Mouse (Mus musculus) T-helper 1 cell (primary cell): ENCODE results near the gene Igsf9.

Experiments used
- in situ Hi-C: fragments of 300-600 bp; cut with MboI, MseI; formaldehyde crosslinking; loops from one replicate; pipeline ENCODE4 v1.15.1; 2025; ENCODE audit warnings: high pct_unique_total_duplicates

Igsf9 gene

GRCm38 (mm10) chr1:172493516-172493915 lies 11.9 kb downstream of the Igsf9 start:
- in situ Hi-C loops, result loop anchor here (10.0 kb wide), 1 partner anchor 669 kb away; no protein-coding TSS in a partner anchor

- in situ Hi-C loops, result loop anchor here (10.0 kb wide), 1 partner anchor 671 kb away; no protein-coding TSS in a partner anchor
Observed at GRCm38 (mm10) chr1:172496030-172496429, 14.4 kb downstream of the Igsf9 start.

DNA sequence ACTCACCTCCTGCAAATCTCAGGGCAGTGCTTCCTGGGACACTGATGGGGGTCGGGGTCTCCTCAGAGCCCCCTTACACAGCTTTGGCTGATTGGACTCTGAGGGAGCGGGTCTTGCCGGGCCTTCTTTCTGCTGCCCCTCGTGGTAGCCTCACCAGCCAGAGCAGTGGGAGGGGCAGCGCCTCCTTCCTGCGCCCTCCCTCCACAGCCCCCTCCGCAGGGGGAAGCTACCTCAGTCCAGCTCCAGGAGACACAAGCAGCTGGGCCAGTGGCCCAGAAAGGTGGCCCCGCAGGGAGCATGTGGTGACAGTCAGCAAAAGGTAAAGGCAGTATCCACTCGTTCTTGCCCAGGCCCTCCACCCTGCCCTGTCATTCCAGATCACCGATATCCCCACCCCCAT lies 15.8 kb downstream of the Igsf9 start:
- in situ Hi-C loops, result loop anchor here (10.0 kb wide), 1 partner anchor 673 kb away; no protein-coding TSS in a partner anchor

DNA sequence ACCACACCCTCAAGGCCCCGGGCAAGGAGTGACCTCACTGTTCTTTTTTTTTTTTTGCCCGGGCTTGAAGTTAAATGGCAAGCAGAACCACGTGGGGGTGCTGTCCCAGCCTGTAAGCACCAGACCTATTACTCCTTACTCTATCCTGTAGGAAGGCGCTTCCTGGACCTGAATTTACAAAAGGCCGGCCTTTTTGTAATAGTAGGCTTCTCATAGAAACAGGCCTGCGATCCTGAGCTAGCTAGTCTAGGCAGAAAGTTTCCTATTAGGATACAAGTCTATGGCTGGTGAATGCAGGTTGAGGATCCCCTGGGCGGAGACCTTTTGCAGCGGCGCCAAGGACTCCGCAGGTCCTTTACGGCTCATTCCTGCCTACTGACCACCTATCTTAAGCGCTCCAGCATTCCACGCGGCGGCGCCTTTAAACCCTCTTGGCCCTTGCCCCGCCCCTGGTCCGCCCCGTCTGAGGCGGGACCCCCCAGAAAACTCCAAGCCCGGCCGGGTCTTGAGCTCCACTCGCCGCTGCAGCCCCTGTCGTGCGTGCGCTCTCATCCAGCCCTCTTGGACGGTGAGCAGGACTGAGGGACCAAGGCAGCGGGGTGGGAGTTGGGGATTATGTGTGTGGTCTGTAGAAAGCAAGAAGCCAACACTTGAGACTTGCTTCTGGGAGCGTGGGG lies 18.3 kb downstream of the Igsf9 start, which contains the start of gene Tagln2:
Gene Tagln2, plus strand, starts transcription at position 283 of the 677 bp plus-strand sequence.
- in situ Hi-C loops, result loop anchor here (10.0 kb wide), 1 partner anchor 675 kb away; no protein-coding TSS in a partner anchor

GRCm38 (mm10) chr1:172500451-172501370 lies 19.1 kb downstream of the Igsf9 start:
- in situ Hi-C loops, result no loop called here

GRCm38 (mm10) chr1:172501371-172502144 lies 20.0 kb downstream of the Igsf9 start:
- in situ Hi-C loops, result no loop called here

- in situ Hi-C loops, result no loop called here
Observed at GRCm38 (mm10) chr1:172502145-172503110, 20.8 kb downstream of the Igsf9 start.

DNA sequence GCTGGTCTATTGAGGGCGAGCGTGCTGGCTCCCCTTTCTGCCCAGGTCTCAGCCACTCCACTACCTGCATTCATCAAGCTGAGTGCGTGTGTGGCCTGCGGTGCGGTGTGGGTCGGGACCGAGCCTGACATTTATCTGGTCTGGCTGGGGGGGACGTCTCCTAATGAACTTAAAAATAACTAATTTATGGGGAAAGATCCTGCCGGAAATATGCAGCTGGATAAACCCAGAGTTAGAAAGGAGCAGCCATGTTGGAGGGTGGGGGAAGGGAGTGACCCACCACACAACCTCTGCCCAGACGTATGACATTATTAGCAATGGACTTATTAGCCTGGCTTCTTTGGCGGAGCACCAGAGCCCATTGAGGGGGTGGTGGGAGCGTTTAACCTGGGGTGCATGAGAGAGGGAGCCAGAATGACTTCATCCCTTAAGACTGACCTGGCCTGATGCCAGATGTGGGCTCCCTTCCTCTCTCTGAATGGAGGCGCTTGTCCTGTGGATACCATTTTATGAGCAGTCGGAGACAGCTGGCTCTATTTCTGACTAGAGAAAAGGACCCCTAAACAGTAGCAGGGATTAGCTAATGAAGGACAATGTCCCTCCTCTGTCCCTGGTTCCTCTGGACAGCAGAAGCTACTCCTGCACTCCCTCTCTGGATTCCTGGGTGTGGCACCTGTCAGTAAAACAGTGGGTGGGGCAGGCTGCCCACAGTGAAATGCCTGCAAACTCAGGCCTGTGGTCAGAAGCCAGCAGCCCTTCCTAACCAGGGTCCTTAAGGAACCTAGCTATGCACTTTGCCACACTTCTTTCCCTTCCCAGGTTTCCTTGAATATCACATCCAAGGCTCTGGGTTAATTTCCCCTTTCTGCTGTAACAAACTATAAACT lies 21.8 kb downstream of the Igsf9 start:
- in situ Hi-C loops, result no loop called here

- in situ Hi-C loops, result no loop called here
Observed at GRCm38 (mm10) chr1:172504756-172505155, 23.2 kb downstream of the Igsf9 start.

DNA sequence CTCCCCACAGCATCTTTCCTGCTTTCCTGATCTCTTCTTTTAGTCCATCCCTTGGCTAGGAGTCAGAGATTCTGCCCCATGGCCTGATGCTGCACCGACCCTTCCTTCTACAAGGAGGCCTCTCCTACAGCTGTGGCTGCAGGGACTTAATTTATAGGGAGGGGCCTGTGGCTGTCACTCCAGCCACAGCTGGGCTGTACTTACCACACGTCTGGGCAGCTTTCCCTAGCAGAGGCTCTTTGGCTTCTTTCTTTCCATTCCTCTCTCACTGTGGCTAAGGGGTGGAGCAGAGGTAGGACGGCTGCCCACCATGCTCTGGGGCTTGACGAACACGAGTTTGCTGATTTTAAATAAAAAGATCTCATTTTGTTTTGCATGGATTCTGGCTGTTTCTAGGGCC lies 25.4 kb downstream of the Igsf9 start:
- in situ Hi-C loops, result no loop called here

- in situ Hi-C loops, result no loop called here
Observed at GRCm38 (mm10) chr1:172507701-172508100, 26.1 kb downstream of the Igsf9 start.

DNA sequence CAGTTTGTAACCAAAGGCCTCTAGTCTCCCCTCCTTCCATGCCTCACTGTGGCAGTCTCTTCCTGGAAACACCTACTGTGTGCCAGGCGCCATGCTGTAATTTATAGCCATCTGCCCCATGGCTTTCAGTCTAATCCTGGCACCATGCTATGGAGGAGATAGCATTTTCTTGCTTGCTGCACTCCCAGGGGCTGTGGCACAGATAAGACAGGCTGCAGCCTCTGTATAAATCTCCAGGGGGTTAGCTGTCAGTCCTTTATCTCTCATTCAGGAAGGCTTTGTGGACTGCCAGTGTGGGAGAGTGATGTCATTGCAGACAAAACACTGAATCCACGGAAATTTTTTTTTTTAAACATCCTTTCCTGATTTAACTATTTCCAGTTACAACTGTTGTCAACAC lies 26.6 kb downstream of the Igsf9 start:
- in situ Hi-C loops, result no loop called here

- in situ Hi-C loops, result no loop called here
Observed at GRCm38 (mm10) chr1:172509235-172509634, 27.6 kb downstream of the Igsf9 start.

DNA sequence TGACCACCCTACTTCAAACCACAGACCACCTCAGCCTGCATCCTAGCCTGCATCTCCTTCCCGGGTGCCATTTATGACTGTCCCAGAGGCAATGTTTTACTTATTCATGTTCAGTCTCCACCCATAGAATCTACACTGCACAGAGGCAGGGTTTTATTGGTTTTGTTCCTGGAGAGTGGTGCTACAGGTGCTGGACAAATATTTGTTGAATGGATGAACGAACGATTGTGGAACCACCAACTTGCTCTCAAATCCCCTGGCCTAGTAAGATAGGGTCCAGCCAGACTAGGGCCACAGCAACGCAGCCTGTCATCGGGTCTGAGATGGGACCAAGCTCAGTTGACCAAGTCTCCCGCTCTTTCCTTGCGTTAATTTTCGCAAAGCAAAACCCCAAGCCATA lies 28.4 kb downstream of the Igsf9 start:
- in situ Hi-C loops, result no loop called here

- in situ Hi-C loops, result no loop called here
Observed at GRCm38 (mm10) chr1:172510421-172510972, 28.9 kb downstream of the Igsf9 start.

DNA sequence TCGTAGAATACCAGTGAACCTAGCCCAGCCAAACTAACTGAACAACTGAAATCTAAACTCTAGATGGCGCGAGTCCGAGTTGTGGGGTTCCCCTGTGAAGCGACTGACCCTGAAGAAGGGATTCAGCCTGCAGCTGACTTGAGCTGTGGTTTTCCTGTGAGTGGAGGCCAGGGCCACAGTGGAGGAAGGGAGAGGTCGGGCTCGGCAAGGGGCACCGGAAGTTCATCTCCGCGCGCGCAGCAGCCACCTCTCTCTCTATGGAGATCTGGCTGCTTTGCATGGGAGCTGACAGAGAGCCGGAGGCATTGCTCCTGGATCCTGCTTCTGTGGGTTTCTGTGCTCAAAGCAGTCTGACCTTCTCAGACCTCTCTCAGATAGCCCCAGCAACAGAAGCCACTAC lies 31.4 kb downstream of the Igsf9 start:
- in situ Hi-C loops, result no loop called here

DNA sequence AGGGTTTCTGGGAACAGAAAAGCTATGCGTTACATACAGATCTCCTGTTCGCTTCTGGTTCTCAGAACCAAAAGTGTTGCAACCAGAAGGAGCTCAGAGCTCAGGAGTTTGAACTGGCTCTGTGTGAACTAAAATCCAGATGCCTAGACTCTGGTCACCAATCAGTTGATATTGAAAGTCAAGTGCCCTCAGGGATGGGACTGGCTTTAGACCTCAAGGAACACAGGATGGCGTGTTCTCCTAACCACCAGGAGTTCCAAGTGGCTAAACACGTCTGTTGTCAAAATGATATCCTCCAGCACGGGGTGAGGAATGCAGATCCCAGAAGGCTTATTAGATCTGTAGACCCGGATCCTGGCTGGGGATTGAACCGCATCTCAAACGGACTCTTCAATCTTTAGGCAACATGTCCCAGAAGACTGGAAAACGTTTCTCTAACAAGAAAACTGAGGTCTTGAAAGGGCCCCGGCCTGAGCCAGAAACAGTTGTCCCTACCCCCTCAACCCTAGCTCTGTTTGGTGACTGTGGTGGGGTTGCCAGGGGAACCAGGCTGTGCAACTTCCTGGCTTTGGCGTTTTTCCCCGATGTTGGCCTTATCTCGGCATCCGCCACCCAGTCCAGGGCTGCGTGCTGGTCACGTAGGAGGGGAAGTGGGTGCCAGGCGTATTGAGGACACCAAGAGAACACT lies 32.1 kb downstream of the Igsf9 start:
- in situ Hi-C loops, result no loop called here

- in situ Hi-C loops, result no loop called here
Observed at GRCm38 (mm10) chr1:172514213-172514529, 32.6 kb downstream of the Igsf9 start.
